Mouse (Mus musculus) left cerebral cortex, adult 9 months (tissue): ENCODE measurements around the gene Cma1.
"Not testable (repeated sequence)": the region's sequence is repeated elsewhere in the genome, so short reads cannot be mapped to it uniquely, and the experiment has no call there.

Experiments used
- DNase-seq, 2 experiments: peaks; one replicate each; pipeline ENCODE4 v3.0.0; 2022; ENCODE audit warnings: low spot score in 2 of 2

Gene Cma1

DNA sequence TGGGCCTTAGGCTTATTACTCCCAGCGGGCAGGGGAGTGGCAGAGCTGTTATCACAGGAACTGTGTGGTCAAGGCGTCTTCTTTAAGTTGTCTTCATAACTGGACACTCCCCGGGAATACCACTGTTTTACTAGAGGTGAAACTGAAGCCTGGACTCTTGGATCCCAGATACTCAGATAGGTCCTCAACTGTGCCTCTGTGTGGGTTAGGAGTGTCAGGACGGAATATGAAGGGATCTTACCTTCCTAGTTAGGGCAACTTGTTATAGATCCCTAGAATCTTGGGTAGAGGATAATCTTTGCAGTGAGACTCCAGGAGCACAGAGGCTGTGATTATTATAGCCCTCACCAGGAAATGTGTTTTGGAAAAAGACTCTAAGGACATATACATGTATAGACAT, at the start of gene Cma1:
Gene Cma1 (minus strand): TSS at position 101 of the 400 bp plus-strand sequence.
- DNase-seq = no peak

GRCm38 (mm10) chr14:55987464-55987863, 43.0 kb upstream of the Cma1 start:
- not testable (repeated sequence) for DNase-seq

DNA sequence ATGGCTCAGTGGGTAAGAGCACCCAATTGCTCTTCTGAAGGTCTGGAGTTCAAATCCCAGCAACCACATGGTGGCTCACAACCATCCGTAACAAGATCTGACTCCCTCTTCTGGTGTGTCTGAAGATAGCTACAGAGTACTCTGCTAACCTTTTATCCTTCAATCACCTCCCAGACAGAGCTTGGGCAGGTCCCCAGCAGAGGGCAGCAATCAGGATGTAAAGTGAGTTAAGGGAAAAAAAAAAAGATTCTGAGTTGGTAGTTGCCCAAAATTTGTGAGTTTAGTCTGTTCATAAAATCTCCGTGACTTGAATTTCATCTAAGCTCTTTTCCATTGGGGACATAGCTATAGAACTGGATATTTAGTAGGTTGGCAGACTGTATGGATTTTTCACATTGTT, 19.4 kb upstream of the Cma1 start:
- DNase-seq = not testable (repeated sequence)

- no peak for DNase-seq
Measured at GRCm38 (mm10) chr14:55963263-55963662, 18.8 kb upstream of the Cma1 start.

DNA sequence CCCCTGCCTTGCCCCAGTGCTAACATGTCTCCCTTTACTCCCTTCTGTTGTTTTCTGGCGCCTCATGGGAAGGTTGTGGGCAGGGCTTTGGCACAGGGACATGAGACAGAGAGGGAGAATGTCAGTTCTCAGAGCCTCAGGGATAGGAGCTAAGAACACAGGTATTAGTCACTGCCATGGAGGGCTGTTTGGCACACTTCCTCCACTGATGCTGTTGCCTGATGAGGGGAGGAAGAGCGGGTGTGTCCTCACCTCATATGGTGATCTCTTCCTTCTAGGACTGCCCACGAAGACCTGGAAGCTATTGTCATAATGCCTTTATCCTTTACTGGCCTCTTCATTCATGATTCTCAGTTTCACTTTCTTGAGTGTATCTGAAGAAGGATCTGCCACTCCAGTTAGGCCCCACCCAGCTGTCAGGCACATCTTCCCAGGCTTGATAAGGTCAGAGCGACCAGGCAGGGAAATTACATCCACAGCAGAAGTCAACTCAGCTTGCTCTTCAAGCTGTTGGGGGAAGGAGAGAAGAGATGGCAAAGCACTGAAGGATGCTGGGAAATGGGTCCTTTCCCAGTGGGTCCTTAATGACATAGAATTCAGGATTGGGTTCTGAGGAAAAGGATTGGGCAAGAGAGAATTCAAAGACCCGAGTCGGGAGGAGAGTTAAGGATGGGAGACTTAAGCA, 6.0 kb upstream of the Cma1 start, which contains the start of gene Cma2:
Gene Cma2 (plus strand): TSS at position 635 of the 685 bp plus-strand sequence.
- DNase-seq = no peak

GRCm38 (mm10) chr14:55946269-55946969, 1.9 kb upstream of the Cma1 start:
- no peak for DNase-seq

- DNase-seq = no peak
Measured at GRCm38 (mm10) chr14:55943601-55944000, 874 bp downstream of the Cma1 start.

GRCm38 (mm10) chr14:55940070-55940800, 4.2 kb downstream of the Cma1 start:
- DNase-seq = no peak

DNA sequence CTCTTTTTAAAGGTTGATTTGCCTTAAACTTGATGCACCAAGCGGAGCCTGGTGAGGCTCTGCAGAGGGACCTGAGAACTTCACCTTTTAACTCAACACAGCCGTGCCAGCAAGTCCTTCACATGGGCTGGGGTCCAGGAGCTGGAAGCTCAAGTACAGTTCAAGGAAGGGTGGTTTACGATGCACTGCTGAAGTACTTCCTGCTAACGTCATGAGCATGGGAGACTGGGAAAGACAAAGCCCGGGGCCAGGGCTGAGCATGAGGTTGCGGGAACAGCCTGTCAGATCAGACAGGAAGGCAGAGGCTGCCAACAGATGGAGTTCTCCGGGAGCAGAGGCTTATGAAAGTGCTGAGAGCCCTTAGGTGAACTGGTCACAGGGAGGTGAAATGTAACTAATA, 10.9 kb downstream of the Cma1 start:
- DNase-seq = no peak

- no peak for DNase-seq
Measured at GRCm38 (mm10) chr14:55929263-55929997, 15.0 kb downstream of the Cma1 start.

- DNase-seq = no peak
Measured at GRCm38 (mm10) chr14:55926847-55927246, 17.6 kb downstream of the Cma1 start.

- DNase-seq = no peak
Measured at GRCm38 (mm10) chr14:55922475-55923232, 21.8 kb downstream of the Cma1 start.

- DNase-seq = peak in 1 of 2 experiments; percentile 84
Measured at GRCm38 (mm10) chr14:55918240-55919082, 26.0 kb downstream of the Cma1 start.

DNA sequence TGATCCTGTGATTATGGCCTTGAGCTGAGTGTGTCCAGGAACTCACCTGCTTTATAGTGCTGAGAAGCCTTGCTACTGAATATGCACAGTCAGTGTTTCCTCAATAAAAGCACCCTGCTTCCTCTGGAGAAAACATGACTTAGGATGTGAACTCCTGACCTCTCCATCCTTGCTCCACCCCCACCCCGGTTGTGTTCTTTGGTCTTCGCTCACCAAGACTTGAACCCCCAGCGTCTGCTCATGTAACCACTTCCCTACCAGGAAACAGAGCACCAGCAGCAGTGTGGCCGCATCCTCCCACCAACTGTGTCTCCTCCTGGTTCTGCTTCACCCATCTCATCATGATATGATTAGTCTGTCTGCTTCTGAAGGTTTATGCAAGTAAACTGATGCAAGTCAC, 31.1 kb downstream of the Cma1 start:
- DNase-seq = no peak

DNA sequence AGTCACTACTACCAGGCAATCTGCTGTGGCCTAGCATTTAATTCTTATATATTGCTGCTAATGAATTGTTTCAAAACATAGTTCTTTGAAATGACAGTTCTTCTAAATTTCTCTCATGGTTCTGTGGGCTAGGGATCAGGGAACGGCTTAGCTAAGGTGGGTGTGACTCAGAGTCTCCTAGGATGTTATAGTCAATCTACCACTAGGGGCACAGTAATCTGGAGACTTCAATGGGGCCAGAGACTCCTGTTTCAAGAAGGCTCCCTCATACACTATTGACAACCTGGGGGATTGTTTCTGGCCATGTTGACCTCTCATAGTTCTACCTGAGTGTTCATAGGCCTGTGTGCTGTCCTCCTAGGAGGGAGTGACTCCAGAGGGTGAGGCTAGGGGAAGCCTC, 39.0 kb downstream of the Cma1 start:
- no peak for DNase-seq

DNA sequence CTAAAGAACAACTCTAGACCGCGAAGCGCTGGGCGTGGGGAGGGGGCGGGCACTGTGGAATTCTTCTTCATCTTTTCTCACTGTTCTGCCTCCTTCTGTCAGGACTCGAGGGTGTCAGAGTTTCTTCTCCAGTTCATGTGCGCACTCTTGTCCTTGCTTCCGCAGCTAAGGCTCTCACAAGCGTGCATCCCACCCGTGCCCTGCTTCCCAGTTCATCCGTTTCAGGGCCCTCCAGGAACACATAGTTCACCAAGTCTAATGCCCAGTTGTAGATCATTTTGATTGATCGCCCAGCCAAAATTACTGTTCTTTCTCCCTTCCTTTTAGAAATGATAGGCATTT, 44.1 kb downstream of the Cma1 start:
- DNase-seq = no peak

GRCm38 (mm10) chr14:55899701-55900413, 44.6 kb downstream of the Cma1 start, which contains the start of gene Sdr39u1:
TSS of gene Sdr39u1 (minus strand) at chr14:55900293.
- peak; percentile 80 to 88 for DNase-seq

DNA sequence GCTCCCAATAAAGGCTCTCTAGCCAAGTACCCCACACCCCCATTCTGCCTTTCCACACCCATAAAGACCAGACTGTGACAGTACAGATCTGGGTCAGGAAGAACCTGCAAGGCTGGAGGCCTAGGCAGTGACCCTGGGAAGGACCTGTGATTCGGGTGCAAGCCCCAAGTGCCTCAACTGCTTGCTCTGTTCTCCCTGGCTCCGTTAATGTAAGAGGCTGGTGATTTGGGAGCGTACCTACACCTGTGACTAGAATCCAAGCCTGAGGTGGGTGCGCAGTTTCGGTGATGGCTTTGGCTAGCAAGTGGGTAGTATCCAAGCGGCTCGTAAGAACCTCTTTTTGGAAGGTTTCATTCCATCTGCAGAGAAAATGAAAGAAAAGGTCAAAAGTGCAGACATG, 45.5 kb downstream of the Cma1 start:
- no peak for DNase-seq

GRCm38 (mm10) chr14:55897671-55898070, 46.8 kb downstream of the Cma1 start:
- no peak for DNase-seq
